Mouse (Mus musculus) hindlimb bud, embryonic 11.5 days (tissue): Measurements from ENCODE around the gene Tmpo.

Experiments used
- DNase-seq: peaks from one replicate; pipeline ENCODE4 v3.0.0-alpha.2; 2012; ENCODE audit warnings: low read depth, low spot score; ENCODE audit errors: extremely low spot score

Gene Tmpo

GRCm38 (mm10) chr10:91123281-91123827 is 57.8 kb downstream of the Tmpo start:
- DNase-seq = no peak

GRCm38 (mm10) chr10:91122646-91123045 is 58.5 kb downstream of the Tmpo start:
- no peak for DNase-seq

- DNase-seq = no peak
These were observed 64.2 kb downstream of the Tmpo start for GRCm38 (mm10) chr10:91116958-91117357.

GRCm38 (mm10) chr10:91109841-91110240 is 71.3 kb downstream of the Tmpo start:
- DNase-seq = no peak

- no peak for DNase-seq
These were observed 75.1 kb downstream of the Tmpo start for GRCm38 (mm10) chr10:91105981-91106380.

GRCm38 (mm10) chr10:91102799-91103590 is 78.1 kb downstream of the Tmpo start:
- DNase-seq = no peak

GRCm38 (mm10) chr10:91101936-91102335 is 79.2 kb downstream of the Tmpo start:
- DNase-seq = no peak

- no peak for DNase-seq
These were observed 81.0 kb downstream of the Tmpo start for GRCm38 (mm10) chr10:91100101-91100500.

GRCm38 (mm10) chr10:91098056-91098455 is 83.1 kb downstream of the Tmpo start:
- DNase-seq = no peak
